Mouse (Mus musculus) thymus, adult 2 months (tissue): ENCODE data around the gene Ccer1. TPM values are rescaled to one million over a fixed set of nuclear protein-coding genes. Genes with fewer than 3 reads are reported as not detected.
"Not testable (repeated sequence)": the region's sequence is repeated elsewhere in the genome, so short reads cannot be mapped to it uniquely, and the experiment has no call there.

Source experiments
- DNase-seq: peaks from one replicate; pipeline ENCODE4 v3.0.0; 2021
- H3K27ac ChIP-seq: fragments of 200-500 bp; 2 replicates; pipeline ENCODE4 v1.5.1; 2012; ENCODE audit warnings: low read length, control low read depth; ENCODE audit not compliant: control insufficient read depth, insufficient read depth
- H3K27me3 ChIP-seq: fragments of 200-500 bp; 2 replicates; pipeline ENCODE4 v1.6.1; 2012; ENCODE audit warnings: mild to moderate bottlenecking, low read length, moderate library complexity, mixed read lengths; ENCODE audit not compliant: control insufficient read depth, insufficient read depth
- H3K36me3 ChIP-seq: fragments of 200-500 bp; 2 replicates; pipeline ENCODE4 v1.6.1; 2012; ENCODE audit warnings: mild to moderate bottlenecking, low read length, moderate library complexity; ENCODE audit not compliant: control insufficient read depth, insufficient read depth
- H3K4me1 ChIP-seq: fragments of 200-500 bp; replicated peaks from 2 replicates; pipeline ENCODE4 v1.6.1; 2012; ENCODE audit warnings: low read length; ENCODE audit not compliant: control insufficient read depth, insufficient read depth
- H3K4me3 ChIP-seq: fragments of 200-500 bp; 2 replicates; pipeline ENCODE4 v1.5.1; 2012; ENCODE audit warnings: mild to moderate bottlenecking, low read length, control low read depth, moderate library complexity; ENCODE audit not compliant: control insufficient read depth, insufficient read depth
- CTCF ChIP-seq: fragments of 200-500 bp; IDR thresholded peaks from 2 replicates; pipeline ENCODE4 v1.5.1; 2012; ENCODE audit warnings: mild to moderate bottlenecking, control low read depth, low read length, moderate library complexity, borderline replicate concordance; ENCODE audit not compliant: control insufficient read depth, poor library complexity, insufficient read depth; ENCODE audit errors: extremely low read depth
- POLR2A ChIP-seq: fragments of 200-500 bp; IDR thresholded peaks from 2 replicates; pipeline ENCODE4 v1.6.1; 2012; ENCODE audit warnings: mild to moderate bottlenecking, low read length, control low read depth, moderate library complexity; ENCODE audit not compliant: control insufficient read depth, poor library complexity, insufficient read depth; ENCODE audit errors: extremely low read depth
- WGBS: fragments of 180-500 bp; shearing (Covaris S2); methylation state at CpG from one replicate; pipeline ENCODE4 v1.1.7; 2018; 5-methylcytosine and 5-hydroxymethylcytosine counted together
- polyA plus RNA-seq: library from polyadenylated mRNA; depleted of rRNA; stranded (reverse); fragments of >200 nt; gene quantifications from 2 replicates; pipeline ENCODE4 v1.2.3, GENCODE M21; 2012; rRNA removed

Gene Ccer1
- polyA plus RNA-seq, 1 experiment, result 0.12 TPM

DNA sequence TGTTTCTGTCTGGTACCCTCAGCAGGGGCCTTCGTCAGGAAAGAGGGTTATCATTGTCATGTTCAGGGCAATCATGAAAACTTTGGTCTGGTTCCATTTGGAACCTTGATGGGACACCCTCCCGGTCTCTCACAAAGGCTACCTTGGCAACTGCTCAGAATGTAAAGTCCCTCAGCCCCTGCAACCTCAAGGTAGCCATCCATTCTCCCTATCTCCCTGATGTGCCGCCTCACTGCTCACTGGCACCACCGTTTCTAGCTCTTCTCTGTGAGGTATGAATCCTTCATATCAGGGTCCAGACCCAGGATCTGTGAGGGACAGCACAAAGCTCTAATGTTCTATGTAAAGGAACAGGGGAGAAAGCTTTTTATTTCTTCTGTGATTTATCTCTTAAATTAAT lies 21.7 kb downstream of the Ccer1 start:
- H3K36me3 ChIP-seq, result no peaks in the 10 kb centered on the region
- DNase-seq, result no peak
- no peak overlapping the region for H3K27ac ChIP-seq
- no peak overlapping the region for H3K4me3 ChIP-seq
- WGBS, result 89% methylated on average over 4 of the region's 4 CpGs
- H3K27me3 ChIP-seq, result no peaks in the 10 kb centered on the region
- TF ChIP-seq POLR2A, result no peak
- TF ChIP-seq CTCF, result no peak
- H3K4me1 ChIP-seq, result no peaks in the 10 kb centered on the region

DNA sequence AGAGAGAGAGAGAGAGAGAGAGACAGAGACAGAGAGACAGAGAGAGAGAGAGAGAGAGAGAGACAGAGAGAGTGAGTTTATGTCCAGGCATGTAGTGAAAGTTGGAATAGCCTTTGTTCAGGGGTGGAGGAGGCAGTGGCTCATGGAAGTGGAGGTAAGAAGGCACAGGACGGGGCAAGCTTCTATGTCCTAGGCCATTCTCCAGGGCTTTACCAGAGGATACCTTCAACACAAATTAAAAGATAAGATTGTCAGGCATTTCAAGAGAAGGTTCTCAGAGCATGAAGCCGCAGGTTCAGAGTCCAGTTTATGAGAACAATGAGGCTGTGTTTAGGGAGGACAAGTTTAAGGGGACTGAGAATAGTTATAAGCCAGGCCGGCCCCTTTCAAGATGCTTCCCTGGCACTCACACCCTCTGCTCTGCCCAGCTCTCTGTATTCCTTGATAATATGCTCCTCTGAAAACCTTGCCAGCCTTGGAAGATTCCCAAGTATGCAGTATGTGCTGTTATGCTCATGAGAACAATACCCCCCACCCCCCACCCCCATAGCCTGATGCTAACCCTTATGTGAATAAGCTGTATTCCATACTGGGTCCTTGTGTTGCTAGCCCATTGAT lies 22.5 kb downstream of the Ccer1 start:
- Histone ChIP-seq H3K4me3 (no peak overlapping the region), H3K36me3 (no peaks in the 10 kb centered on the region), H3K27me3 (no peaks in the 10 kb centered on the region), H3K4me1 (no peaks in the 10 kb centered on the region), H3K27ac (no peak overlapping the region)
- no peak for DNase-seq
- TF ChIP-seq POLR2A (no peak), CTCF (no peak)
- 96% methylated on average over 3 of the region's 3 CpGs for WGBS

DNA sequence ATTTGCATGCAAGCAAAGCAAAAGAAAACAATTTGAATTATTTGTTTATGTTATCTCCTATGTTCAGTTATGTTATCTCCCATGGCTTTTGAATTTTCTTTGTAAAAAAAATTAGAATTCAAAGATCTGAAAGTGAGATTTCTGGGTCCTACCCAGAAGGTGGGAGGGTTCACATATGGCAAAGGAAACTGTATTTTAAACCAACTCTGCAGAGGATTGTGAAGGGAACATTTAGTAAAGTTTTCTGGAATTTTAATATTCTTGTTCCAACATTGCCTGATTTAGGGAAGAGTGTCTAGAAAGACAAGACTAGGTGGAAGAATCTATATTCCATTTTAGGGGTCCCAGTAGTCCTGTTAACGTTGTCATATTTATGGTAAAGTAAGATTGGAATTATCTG lies 24.4 kb downstream of the Ccer1 start:
- Histone ChIP-seq H3K36me3 (no peaks in the 10 kb centered on the region), H3K4me3 (no peak overlapping the region), H3K27ac (no peak overlapping the region), H3K27me3 (no peaks in the 10 kb centered on the region), H3K4me1 (no peaks in the 10 kb centered on the region)
- DNase-seq, result no peak
- no peak for TF ChIP-seq CTCF
- no peak for TF ChIP-seq POLR2A
- 71% methylated on average over 1 of the region's 1 CpGs for WGBS

DNA sequence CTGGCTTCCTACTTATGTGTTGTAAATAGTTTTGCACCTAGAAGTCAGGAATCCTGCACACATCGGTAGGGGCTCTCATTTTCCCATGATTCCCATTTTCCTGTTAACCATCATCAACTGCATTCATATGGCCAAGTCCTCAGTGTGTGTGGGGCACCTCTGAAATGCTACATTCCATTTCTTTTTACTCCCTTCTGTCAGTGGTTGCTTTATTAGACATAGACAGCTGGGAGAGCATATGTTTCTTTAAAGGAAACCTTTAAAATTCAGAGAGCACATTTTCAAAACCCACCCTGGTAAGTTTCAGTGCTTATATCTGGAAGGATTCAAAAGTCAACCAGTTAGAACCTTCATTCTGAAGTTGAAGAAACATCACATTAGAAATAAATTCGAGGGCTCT lies 25.2 kb downstream of the Ccer1 start:
- Histone ChIP-seq H3K27me3 (no peaks in the 10 kb centered on the region), H3K36me3 (no peaks in the 10 kb centered on the region), H3K4me1 (no peaks in the 10 kb centered on the region), H3K27ac (no peak overlapping the region), H3K4me3 (no peak overlapping the region)
- 67% methylated on average over 2 of the region's 2 CpGs for WGBS
- no peak for DNase-seq
- TF ChIP-seq CTCF (no peak), POLR2A (no peak)

DNA sequence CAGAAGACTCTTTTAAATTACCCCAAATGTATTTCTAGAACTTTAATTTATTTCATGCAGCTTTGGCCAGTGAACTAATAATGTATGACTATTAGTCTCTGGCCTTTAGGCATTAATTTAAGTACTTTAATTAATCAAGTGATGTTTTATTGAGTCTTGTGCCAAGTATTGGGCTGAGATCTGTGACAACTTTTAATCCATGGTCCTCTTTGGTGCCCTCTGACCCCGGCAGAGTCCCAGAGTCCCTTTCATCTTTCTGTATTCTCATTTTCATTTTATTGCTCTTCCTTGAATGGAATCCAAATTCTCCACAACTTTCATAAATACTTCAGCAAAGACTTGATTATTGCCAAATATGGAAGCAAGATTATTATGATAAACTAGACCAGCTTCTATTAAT lies 27.8 kb downstream of the Ccer1 start:
- no peak for DNase-seq
- no peaks in the 10 kb centered on the region for H3K4me1 ChIP-seq
- no peaks in the 10 kb centered on the region for H3K36me3 ChIP-seq
- TF ChIP-seq CTCF, result no peak
- TF ChIP-seq POLR2A, result no peak
- H3K4me3 ChIP-seq, result no peak overlapping the region
- H3K27ac ChIP-seq, result no peak overlapping the region
- 98% methylated on average over 1 of the region's 1 CpGs for WGBS
- H3K27me3 ChIP-seq, result no peaks in the 10 kb centered on the region

DNA sequence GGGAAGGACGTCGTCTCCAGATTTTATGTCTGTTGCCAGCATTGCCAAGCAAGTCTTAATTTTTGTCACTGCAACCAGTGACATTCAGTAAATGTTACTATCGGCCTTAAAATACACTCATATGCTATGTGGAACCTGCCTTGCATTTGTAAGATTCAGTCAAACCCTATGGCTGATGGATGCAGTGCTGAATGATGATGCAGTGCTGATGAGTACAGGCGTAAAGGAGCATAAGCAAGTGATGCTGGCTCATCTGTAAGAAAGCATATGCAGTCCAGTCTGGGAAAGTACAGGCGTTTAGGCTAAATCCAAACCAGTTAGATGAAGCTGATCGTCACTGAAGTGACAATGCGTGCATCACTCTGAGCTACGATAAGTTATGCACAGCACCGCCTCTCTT lies 29.9 kb downstream of the Ccer1 start:
- no peak for DNase-seq
- 97% methylated on average over 9 of the region's 9 CpGs for WGBS
- no peaks in the 10 kb centered on the region for H3K36me3 ChIP-seq
- no peak overlapping the region for H3K4me3 ChIP-seq
- TF ChIP-seq CTCF (no peak), POLR2A (no peak)
- no peaks in the 10 kb centered on the region for H3K4me1 ChIP-seq
- no peaks in the 10 kb centered on the region for H3K27me3 ChIP-seq
- no peak overlapping the region for H3K27ac ChIP-seq

DNA sequence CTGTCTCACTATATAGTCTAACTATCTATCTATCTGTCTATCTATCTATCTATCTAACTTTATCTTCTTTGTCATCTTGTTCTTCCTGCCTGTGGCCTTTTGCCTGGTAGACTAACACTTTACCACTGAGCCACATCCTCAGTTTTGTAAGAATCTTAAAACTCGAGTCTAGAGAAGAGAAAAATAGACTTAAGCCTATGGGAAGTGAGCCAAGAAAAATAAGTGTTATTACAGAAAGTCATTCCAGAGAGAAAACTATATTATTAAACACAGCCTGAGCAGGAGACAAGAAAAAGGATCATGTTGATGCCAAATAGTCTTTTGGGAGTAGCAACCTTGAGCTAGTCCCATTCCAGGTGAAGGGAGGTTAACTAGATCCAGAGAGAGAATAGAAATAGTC lies 33.1 kb downstream of the Ccer1 start:
- Histone ChIP-seq H3K4me1 (no peaks in the 10 kb centered on the region), H3K4me3 (no peak overlapping the region), H3K36me3 (no peaks in the 10 kb centered on the region), H3K27me3 (no peaks in the 10 kb centered on the region), H3K27ac (no peak overlapping the region)
- DNase-seq, result no peak
- 35% methylated on average over 1 of the region's 1 CpGs for WGBS
- TF ChIP-seq CTCF, result no peak
- TF ChIP-seq POLR2A, result no peak

DNA sequence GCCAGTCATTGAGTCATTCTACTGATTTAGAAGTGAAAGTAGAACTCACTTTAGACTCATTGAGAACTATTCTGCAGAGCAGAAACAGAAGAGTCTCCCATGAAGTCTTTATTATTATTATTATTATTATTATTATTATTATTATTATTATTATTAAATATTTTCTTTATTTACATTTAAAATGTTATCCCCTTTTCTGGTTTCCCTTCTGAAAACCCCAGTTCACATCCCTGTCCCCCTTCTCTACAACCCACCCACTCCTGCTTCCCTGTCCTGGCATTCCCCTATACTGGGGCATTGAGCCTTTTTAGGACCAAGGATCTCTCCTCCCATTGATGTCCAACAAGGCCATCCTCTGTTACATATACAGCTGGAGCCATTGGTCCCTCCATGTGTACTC lies 33.8 kb downstream of the Ccer1 start, which contains the start of gene C030005K15Rik:
Gene C030005K15Rik (minus strand): TSS at position 101 of the 400 bp plus-strand sequence.
- H3K27me3 ChIP-seq, H3K4me1 ChIP-seq, H3K27ac ChIP-seq, DNase-seq, H3K36me3 ChIP-seq, H3K4me3 ChIP-seq: not testable (repeated sequence)

Other genes starting within 250 kb of the Ccer1 start
- 48.5 and 95.1 TPM in 2 replicates for gene Dcn, start 213.4 kb upstream of the Ccer1 start, polyA plus RNA-seq
- gene Lum, start 127.9 kb upstream of the Ccer1 start, polyA plus RNA-seq, result 5.9 and 10.3 TPM in 2 replicates
- gene Kera, start 86.2 kb upstream of the Ccer1 start, polyA plus RNA-seq, result not detected in 2 replicates
- gene Epyc, start 49.0 kb upstream of the Ccer1 start, polyA plus RNA-seq, result 0.38 and 0.42 TPM in 2 replicates
- not detected in 2 replicates for gene C030005K15Rik, start 33.7 kb downstream of the Ccer1 start, polyA plus RNA-seq